Mouse (Mus musculus): ENCODE results near the gene Sec16b. TPM values are rescaled to one million over a fixed set of nuclear protein-coding genes. Genes with fewer than 3 reads are reported as not detected.

The Sec16b gene
- polyA plus RNA-seq, 1 experiment, result 1.1 TPM

GRCm38 (mm10) chr1:157552749-157553451, 46.4 kb downstream of the Sec16b start:
- Histone ChIP-seq H3K27ac (ENCODE audit: control insufficient read depth, insufficient read depth, low read length) (no peak overlapping the region), H3K4me3 (ENCODE audit: control insufficient read depth, insufficient read depth, low read length) (no peak overlapping the region), H3K4me1 (replicated peaks; ENCODE audit: control insufficient read depth, insufficient read depth, low read length) (peaks cover 12% of the 10 kb centered on the region), H3K27me3 (ENCODE audit: control insufficient read depth, insufficient read depth, low read length) (no peaks in the 10 kb centered on the region), H3K36me3 (ENCODE audit: control insufficient read depth, insufficient read depth, low read length) (no peaks in the 10 kb centered on the region)
- TF ChIP-seq POLR2A (IDR thresholded peaks at IDR 0.05; ENCODE audit: control insufficient read depth, extremely low read depth, insufficient read depth, low read length, poor library complexity), result no peak
- TF ChIP-seq CTCF (IDR thresholded peaks at IDR 0.05; ENCODE audit: borderline replicate concordance, control insufficient read depth, extremely low read depth, insufficient read depth, low read length, poor library complexity), result peak; percentile 40; the same call in 1 of the 2 replicates
- DNase-seq, result peak; percentile 42
- WGBS, result 57% methylated on average over 7 of the region's 7 CpGs

DNA sequence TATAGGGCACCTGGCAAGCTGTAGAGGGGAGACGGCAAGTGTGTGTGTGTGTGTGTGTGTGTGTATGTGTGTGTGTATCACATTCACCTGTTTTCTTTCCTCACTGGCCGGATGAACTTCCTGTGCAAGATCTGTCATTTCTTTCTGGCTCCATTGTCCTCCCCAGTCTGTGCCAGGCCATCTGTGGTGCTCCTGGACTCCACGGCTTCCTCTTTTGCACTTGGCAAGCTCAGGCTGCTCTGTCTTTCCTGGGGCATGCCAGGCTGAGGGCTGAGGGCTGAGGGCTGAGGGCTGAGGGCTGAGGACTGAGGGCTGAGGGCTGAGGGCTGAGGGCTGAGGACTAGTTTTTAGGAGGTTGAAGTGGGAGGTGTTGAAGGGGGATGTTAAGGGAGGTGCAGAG, 47.6 kb downstream of the Sec16b start:
- no peak for DNase-seq
- Histone ChIP-seq H3K27me3 (ENCODE audit: control insufficient read depth, insufficient read depth, low read length) (no peaks in the 10 kb centered on the region), H3K4me1 (replicated peaks; ENCODE audit: control insufficient read depth, insufficient read depth, low read length) (peaks cover 12% of the 10 kb centered on the region), H3K27ac (ENCODE audit: control insufficient read depth, insufficient read depth, low read length) (no peak overlapping the region), H3K36me3 (ENCODE audit: control insufficient read depth, insufficient read depth, low read length) (no peaks in the 10 kb centered on the region), H3K4me3 (ENCODE audit: control insufficient read depth, insufficient read depth, low read length) (no peak overlapping the region)
- TF ChIP-seq POLR2A (IDR thresholded peaks at IDR 0.05; ENCODE audit: control insufficient read depth, extremely low read depth, insufficient read depth, low read length, poor library complexity), result no peak
- no peak for TF ChIP-seq CTCF (IDR thresholded peaks at IDR 0.05; ENCODE audit: borderline replicate concordance, control insufficient read depth, extremely low read depth, insufficient read depth, low read length, poor library complexity)
- WGBS, result 25% methylated on average over 3 of the region's 3 CpGs

DNA sequence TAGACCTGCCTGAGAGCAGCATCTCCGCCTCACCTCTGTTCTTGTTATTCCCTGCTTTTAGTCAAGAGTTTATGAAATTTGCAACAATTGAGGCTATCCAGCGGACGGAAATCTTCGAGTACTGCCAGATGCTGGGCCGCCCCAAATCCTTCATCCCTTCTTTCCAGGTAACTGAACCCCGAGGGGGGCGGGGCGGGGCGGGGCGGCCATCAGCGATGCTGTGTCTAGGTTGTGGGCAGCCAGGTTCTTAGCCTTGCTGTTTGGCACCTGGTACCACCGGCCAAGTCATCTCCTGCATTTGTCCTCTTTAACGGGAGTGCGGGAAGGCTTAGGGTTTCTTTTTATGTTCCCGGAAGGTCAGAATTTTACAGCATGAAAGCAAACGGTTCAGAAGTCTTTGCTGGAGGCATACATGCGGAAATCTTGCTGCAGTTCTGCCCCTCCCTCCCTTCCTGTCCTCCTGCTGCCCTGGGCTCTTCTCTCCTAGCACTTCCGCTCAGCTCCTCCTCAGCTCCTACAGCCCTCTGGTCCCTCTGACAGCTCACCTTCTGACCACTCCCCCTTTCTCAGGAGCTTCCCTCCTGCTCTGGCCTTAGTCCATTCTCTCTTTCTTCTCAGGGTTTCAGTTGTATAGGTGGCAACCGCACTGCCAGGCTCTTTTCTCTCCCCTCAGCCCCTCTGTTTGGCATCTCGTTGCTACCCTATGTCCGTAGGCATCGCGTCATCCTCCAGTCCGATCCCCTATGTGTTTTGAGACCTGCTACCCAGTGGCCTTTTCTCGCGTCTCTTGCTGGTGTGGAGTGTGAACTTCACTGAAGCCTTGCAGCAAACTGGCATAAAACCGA, 48.4 kb downstream of the Sec16b start:
- peaks cover 12% of the 10 kb centered on the region for H3K4me1 ChIP-seq (replicated peaks; ENCODE audit: control insufficient read depth, insufficient read depth, low read length)
- WGBS, result 24% methylated on average over 27 of the region's 27 CpGs
- no peaks in the 10 kb centered on the region for H3K36me3 ChIP-seq (ENCODE audit: control insufficient read depth, insufficient read depth, low read length)
- peak; percentile 6 for DNase-seq
- peak overlapping the region; percentile 31 for H3K4me3 ChIP-seq (ENCODE audit: control insufficient read depth, insufficient read depth, low read length)
- H3K27ac ChIP-seq (ENCODE audit: control insufficient read depth, insufficient read depth, low read length), result no peak overlapping the region
- TF ChIP-seq CTCF (IDR thresholded peaks at IDR 0.05; ENCODE audit: borderline replicate concordance, control insufficient read depth, extremely low read depth, insufficient read depth, low read length, poor library complexity) (no peak), POLR2A (IDR thresholded peaks at IDR 0.05; ENCODE audit: control insufficient read depth, extremely low read depth, insufficient read depth, low read length, poor library complexity) (no peak)
- H3K27me3 ChIP-seq (ENCODE audit: control insufficient read depth, insufficient read depth, low read length), result no peaks in the 10 kb centered on the region

GRCm38 (mm10) chr1:157555738-157556137, 49.2 kb downstream of the Sec16b start:
- Histone ChIP-seq H3K27ac (ENCODE audit: control insufficient read depth, insufficient read depth, low read length) (no peak overlapping the region), H3K27me3 (ENCODE audit: control insufficient read depth, insufficient read depth, low read length) (no peaks in the 10 kb centered on the region), H3K4me1 (replicated peaks; ENCODE audit: control insufficient read depth, insufficient read depth, low read length) (peaks cover 14% of the 10 kb centered on the region), H3K36me3 (ENCODE audit: control insufficient read depth, insufficient read depth, low read length) (no peaks in the 10 kb centered on the region), H3K4me3 (ENCODE audit: control insufficient read depth, insufficient read depth, low read length) (no peak overlapping the region)
- no peak for TF ChIP-seq POLR2A (IDR thresholded peaks at IDR 0.05; ENCODE audit: control insufficient read depth, extremely low read depth, insufficient read depth, low read length, poor library complexity)
- TF ChIP-seq CTCF (IDR thresholded peaks at IDR 0.05; ENCODE audit: borderline replicate concordance, control insufficient read depth, extremely low read depth, insufficient read depth, low read length, poor library complexity), result no peak
- no peak for DNase-seq
- WGBS, result 91% methylated on average over 10 of the region's 10 CpGs

- H3K4me3 ChIP-seq (ENCODE audit: control insufficient read depth, insufficient read depth, low read length), result no peak overlapping the region
- no peak overlapping the region for H3K27ac ChIP-seq (ENCODE audit: control insufficient read depth, insufficient read depth, low read length)
- no peaks in the 10 kb centered on the region for H3K36me3 ChIP-seq (ENCODE audit: control insufficient read depth, insufficient read depth, low read length)
- DNase-seq, result no peak
- 96% methylated on average over 5 of the region's 5 CpGs for WGBS
- H3K27me3 ChIP-seq (ENCODE audit: control insufficient read depth, insufficient read depth, low read length), result no peaks in the 10 kb centered on the region
- H3K4me1 ChIP-seq (replicated peaks; ENCODE audit: control insufficient read depth, insufficient read depth, low read length), result peaks cover 14% of the 10 kb centered on the region
- TF ChIP-seq POLR2A (IDR thresholded peaks at IDR 0.05; ENCODE audit: control insufficient read depth, extremely low read depth, insufficient read depth, low read length, poor library complexity) (no peak), CTCF (IDR thresholded peaks at IDR 0.05; ENCODE audit: borderline replicate concordance, control insufficient read depth, extremely low read depth, insufficient read depth, low read length, poor library complexity) (no peak)
Measured at GRCm38 (mm10) chr1:157556439-157556838, 49.9 kb downstream of the Sec16b start.

DNA sequence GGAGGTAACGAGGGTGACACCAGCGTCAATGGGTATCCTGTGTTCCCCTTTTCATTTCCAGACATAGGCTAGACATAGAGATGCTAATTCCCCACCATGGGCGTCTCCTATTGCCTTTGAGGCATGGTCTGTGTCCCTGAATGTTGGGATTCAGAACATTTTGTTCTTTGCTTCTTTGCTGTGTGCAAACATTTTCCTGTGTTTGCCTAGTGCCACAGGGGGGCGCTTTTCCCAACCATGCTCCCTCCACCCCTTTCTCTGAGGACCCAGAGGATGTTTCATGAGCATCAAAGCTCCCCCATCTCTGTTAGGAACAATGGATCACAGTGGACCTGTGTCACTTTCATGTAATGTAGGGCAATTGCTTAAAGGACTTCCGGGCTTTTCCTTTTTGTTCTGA, 51.6 kb downstream of the Sec16b start:
- DNase-seq, result no peak
- TF ChIP-seq CTCF (IDR thresholded peaks at IDR 0.05; ENCODE audit: borderline replicate concordance, control insufficient read depth, extremely low read depth, insufficient read depth, low read length, poor library complexity) (no peak), POLR2A (IDR thresholded peaks at IDR 0.05; ENCODE audit: control insufficient read depth, extremely low read depth, insufficient read depth, low read length, poor library complexity) (no peak)
- H3K4me3 ChIP-seq (ENCODE audit: control insufficient read depth, insufficient read depth, low read length), result no peak overlapping the region
- H3K27ac ChIP-seq (ENCODE audit: control insufficient read depth, insufficient read depth, low read length), result no peak overlapping the region
- peaks cover 14% of the 10 kb centered on the region for H3K4me1 ChIP-seq (replicated peaks; ENCODE audit: control insufficient read depth, insufficient read depth, low read length)
- WGBS, result 82% methylated on average over 5 of the region's 5 CpGs
- H3K27me3 ChIP-seq (ENCODE audit: control insufficient read depth, insufficient read depth, low read length), result no peaks in the 10 kb centered on the region
- no peaks in the 10 kb centered on the region for H3K36me3 ChIP-seq (ENCODE audit: control insufficient read depth, insufficient read depth, low read length)
